Mouse (Mus musculus): ENCODE results near the gene Fbxo11. TPM values are rescaled to one million over a fixed set of nuclear protein-coding genes. Genes with fewer than 3 reads are reported as not detected.
A peak's percentile ranks its signal among the peaks of the same experiment; 100 is the strongest.

Fbxo11 gene
- polyA plus RNA-seq, 2 experiments: 4.8 to 7.1 TPM

- Histone ChIP-seq H3K4me3 (ENCODE audit: insufficient read depth in 1 of 2, low read depth in 2 of 2, low read length in 2 of 2) (no peak overlapping the region), H3K4me1 (replicated peaks; ENCODE audit: control insufficient read depth in 2 of 2, insufficient read depth in 2 of 2, low read length in 1 of 2) (0 out of 4 replicates have a peak, but pooled peaks cover 0 to 2% of the 10 kb centered on the region in 2 experiments), H3K27me3 (ENCODE audit: control insufficient read depth, insufficient read depth, low read length) (no peaks in the 10 kb centered on the region), H3K36me3 (replicated peaks; ENCODE audit: control insufficient read depth, insufficient read depth, low read depth) (no peaks in the 10 kb centered on the region), H3K27ac (no peak overlapping the region), H3K9ac (replicated peaks) (no peak overlapping the region), H3K9me3 (ENCODE audit: control insufficient read depth, low read length) (no peaks in the 10 kb centered on the region), H3K4me2 (ENCODE audit: low read depth) (no peak overlapping the region)
- TF ChIP-seq EP300 (IDR thresholded peaks at IDR 0.05; ENCODE audit: low read depth) (no peak), CTCF (IDR thresholded peaks at IDR 0.05; ENCODE audit: low read depth) (no peak)
- ATAC-seq (ENCODE audit: insufficient read depth) (no peak), DNase-seq (ENCODE audit: low read depth in 3 of 3, low spot score in 3 of 3) (no peak)
- 63% methylated on average over 12 of the region's 12 CpGs for WGBS (ENCODE audit: insufficient replicate concordance)
Observed at GRCm38 (mm10) chr17:88111081-88111796, 46.1 kb upstream of the Fbxo11 start.

GRCm38 (mm10) chr17:88107708-88108107 is 42.6 kb upstream of the Fbxo11 start:
- peak; percentile 43 for TF ChIP-seq CTCF (IDR thresholded peaks at IDR 0.05; ENCODE audit: low read depth)
- TF ChIP-seq EP300 (IDR thresholded peaks at IDR 0.05; ENCODE audit: low read depth): no peak
- no peaks in the 10 kb centered on the region for H3K36me3 ChIP-seq (replicated peaks; ENCODE audit: control insufficient read depth, insufficient read depth, low read depth)
- no peaks in the 10 kb centered on the region for H3K9me3 ChIP-seq (ENCODE audit: control insufficient read depth, low read length)
- DNase-seq (ENCODE audit: low read depth in 3 of 3, low spot score in 3 of 3) (no peak), ATAC-seq (ENCODE audit: insufficient read depth) (no peak)
- no peak overlapping the region for H3K27ac ChIP-seq
- H3K9ac ChIP-seq (replicated peaks): no peak overlapping the region
- no peak overlapping the region for H3K4me3 ChIP-seq (ENCODE audit: insufficient read depth in 1 of 2, low read depth in 2 of 2, low read length in 2 of 2)
- H3K4me1 ChIP-seq (replicated peaks; ENCODE audit: control insufficient read depth in 2 of 2, insufficient read depth in 2 of 2, low read length in 1 of 2): no peaks in the 10 kb centered on the region
- 66% methylated on average over 4 of the region's 4 CpGs for WGBS (ENCODE audit: insufficient replicate concordance)
- no peak overlapping the region for H3K4me2 ChIP-seq (ENCODE audit: low read depth)
- H3K27me3 ChIP-seq (ENCODE audit: control insufficient read depth, insufficient read depth, low read length): no peaks in the 10 kb centered on the region

GRCm38 (mm10) chr17:88106365-88106764 is 41.3 kb upstream of the Fbxo11 start:
- no peak for DNase-seq (ENCODE audit: low read depth in 3 of 3, low spot score in 3 of 3)
- WGBS (ENCODE audit: insufficient replicate concordance): 80% methylated on average over 9 of the region's 9 CpGs

GRCm38 (mm10) chr17:88102597-88102996 is 37.5 kb upstream of the Fbxo11 start:
- Histone ChIP-seq H3K4me1 (replicated peaks; ENCODE audit: control insufficient read depth in 2 of 2, insufficient read depth in 2 of 2, low read length in 1 of 2) (no peaks in the 10 kb centered on the region), H3K27ac (no peak overlapping the region), H3K4me2 (ENCODE audit: low read depth) (no peak overlapping the region), H3K27me3 (ENCODE audit: control insufficient read depth, insufficient read depth, low read length) (no peaks in the 10 kb centered on the region), H3K36me3 (replicated peaks; ENCODE audit: control insufficient read depth, insufficient read depth, low read depth) (no peaks in the 10 kb centered on the region), H3K4me3 (ENCODE audit: insufficient read depth in 1 of 2, low read depth in 2 of 2, low read length in 2 of 2) (no peak overlapping the region), H3K9ac (replicated peaks) (no peak overlapping the region), H3K9me3 (ENCODE audit: control insufficient read depth, low read length) (no peaks in the 10 kb centered on the region)
- ATAC-seq (ENCODE audit: insufficient read depth): no peak
- WGBS (ENCODE audit: insufficient replicate concordance): 44% methylated on average over 7 of the region's 7 CpGs
- TF ChIP-seq CTCF (IDR thresholded peaks at IDR 0.05; ENCODE audit: low read depth): no peak
- DNase-seq (ENCODE audit: low read depth in 3 of 3, low spot score in 3 of 3): no peak

More at GRCm38 (mm10) chr17:88106365-88106764, 41.3 kb upstream of the Fbxo11 start:
- Histone ChIP-seq H3K27me3 (ENCODE audit: control insufficient read depth, insufficient read depth, low read length) (no peaks in the 10 kb centered on the region), H3K9ac (replicated peaks) (no peak overlapping the region), H3K27ac (no peak overlapping the region), H3K9me3 (ENCODE audit: control insufficient read depth, low read length) (no peaks in the 10 kb centered on the region), H3K36me3 (replicated peaks; ENCODE audit: control insufficient read depth, insufficient read depth, low read depth) (no peaks in the 10 kb centered on the region), H3K4me1 (replicated peaks; ENCODE audit: control insufficient read depth in 2 of 2, insufficient read depth in 2 of 2, low read length in 1 of 2) (no peaks in the 10 kb centered on the region), H3K4me2 (ENCODE audit: low read depth) (no peak overlapping the region), H3K4me3 (ENCODE audit: insufficient read depth in 1 of 2, low read depth in 2 of 2, low read length in 2 of 2) (no peak overlapping the region)
- ATAC-seq (ENCODE audit: insufficient read depth): no peak
- TF ChIP-seq EP300 (IDR thresholded peaks at IDR 0.05; ENCODE audit: low read depth) (no peak), CTCF (IDR thresholded peaks at IDR 0.05; ENCODE audit: low read depth) (no peak)

GRCm38 (mm10) chr17:88098181-88098852 is 33.2 kb upstream of the Fbxo11 start:
- no peak overlapping the region for H3K4me3 ChIP-seq (ENCODE audit: insufficient read depth in 1 of 2, low read depth in 2 of 2, low read length in 2 of 2)
- DNase-seq (ENCODE audit: low read depth in 3 of 3, low spot score in 3 of 3) (no peak), ATAC-seq (ENCODE audit: insufficient read depth) (no peak)
- no peak overlapping the region for H3K27ac ChIP-seq
- H3K4me2 ChIP-seq (ENCODE audit: low read depth): no peak overlapping the region
- WGBS (ENCODE audit: insufficient replicate concordance): 78% methylated on average over 9 of the region's 9 CpGs
- TF ChIP-seq EP300 (IDR thresholded peaks at IDR 0.05; ENCODE audit: low read depth): no peak
- TF ChIP-seq CTCF (IDR thresholded peaks at IDR 0.05; ENCODE audit: low read depth): no peak
- H3K9ac ChIP-seq (replicated peaks): no peak overlapping the region
- H3K27me3 ChIP-seq (ENCODE audit: control insufficient read depth, insufficient read depth, low read length): no peaks in the 10 kb centered on the region
- no peaks in the 10 kb centered on the region for H3K36me3 ChIP-seq (replicated peaks; ENCODE audit: control insufficient read depth, insufficient read depth, low read depth)
- H3K4me1 ChIP-seq (replicated peaks; ENCODE audit: control insufficient read depth in 2 of 2, insufficient read depth in 2 of 2, low read length in 1 of 2): no peaks in the 10 kb centered on the region
- no peaks in the 10 kb centered on the region for H3K9me3 ChIP-seq (ENCODE audit: control insufficient read depth, low read length)
